Mouse (Mus musculus) midbrain, embryonic 12.5 days (tissue): Measurements from ENCODE around the gene Nop14. TPM values are rescaled to one million over a fixed set of nuclear protein-coding genes. Genes with fewer than 3 reads are reported as not detected.
"Not testable (repeated sequence)": the region's sequence is repeated elsewhere in the genome, so short reads cannot be mapped to it uniquely, and the experiment has no call there.

Source experiments
- ATAC-seq: fragments of 200-750 bp; cut with Nextera tagmentation; 2 replicates; pipeline ENCODE4 v1.8.0; 2017; ENCODE audit warnings: low read depth, moderate TSS enrichment, moderate library complexity; ENCODE audit not compliant: low FRiP score
- H3K27ac ChIP-seq: fragments of 300-500 bp; sonication (generic); replicated peaks from 2 replicates; pipeline ENCODE4 v1.5.1; 2016; ENCODE audit warnings: mild to moderate bottlenecking
- H3K27me3 ChIP-seq: fragments of 300-500 bp; sonication (generic); 2 replicates; pipeline ENCODE4 v1.6.1; 2016; ENCODE audit warnings: mild to moderate bottlenecking
- H3K36me3 ChIP-seq: fragments of 300-500 bp; sonication (generic); 2 replicates; pipeline ENCODE4 v1.6.1; 2016
- H3K4me1 ChIP-seq: fragments of 300-500 bp; sonication (generic); 2 replicates; pipeline ENCODE4 v1.6.1; 2016
- H3K4me2 ChIP-seq: fragments of 300-500 bp; sonication (generic); replicated peaks from 2 replicates; pipeline ENCODE4 v1.6.1; 2016; ENCODE audit warnings: mild to moderate bottlenecking, moderate library complexity
- H3K4me3 ChIP-seq: fragments of 300-500 bp; sonication (generic); 2 replicates; pipeline ENCODE4 v1.5.1; 2016; ENCODE audit warnings: mild to moderate bottlenecking
- H3K9ac ChIP-seq: fragments of 300-500 bp; sonication (generic); replicated peaks from 2 replicates; pipeline ENCODE4 v1.6.1; 2016; ENCODE audit warnings: mild to moderate bottlenecking, moderate library complexity
- H3K9me3 ChIP-seq: fragments of 300-500 bp; sonication (generic); 2 replicates; pipeline ENCODE4 v1.6.1; 2016; ENCODE audit warnings: mild to moderate bottlenecking
- WGBS: fragments of 180-500 bp; shearing (Covaris S2); methylation state at CpG from one replicate; pipeline ENCODE4 v1.1.7; 2016; 5-methylcytosine and 5-hydroxymethylcytosine counted together
- polyA plus RNA-seq: library from polyadenylated mRNA; unstranded; fragments of >200 nt; fragmentation: Nextera tagmentation; extraction: Ambion mirVana; gene quantifications from 2 replicates; pipeline ENCODE4 v1.2.1, GENCODE M21; 2016

Nop14 gene
- polyA plus RNA-seq, 1 experiment from 2014 or later = 24.7 TPM

DNA sequence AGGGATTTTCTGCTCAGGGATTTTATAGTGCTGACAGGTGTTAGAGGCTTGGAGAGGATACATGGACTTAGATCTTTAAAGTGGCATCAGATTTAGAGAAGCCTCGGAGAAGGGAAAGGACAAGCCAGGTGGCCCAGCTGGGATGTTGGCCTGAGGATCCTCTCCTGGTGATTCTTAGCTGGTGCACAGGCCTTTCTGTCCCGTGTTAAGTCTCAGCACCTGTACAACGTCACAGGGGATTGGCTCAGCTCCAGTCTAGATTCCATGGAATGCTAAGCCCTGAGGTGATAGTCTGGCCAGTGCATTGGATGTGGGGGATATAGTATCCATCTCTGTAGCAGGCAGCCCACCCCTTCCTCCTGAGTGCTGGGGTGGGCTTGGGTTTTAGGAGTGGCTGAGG, 51.7 kb downstream of the Nop14 start:
- Histone ChIP-seq H3K36me3 (peaks cover 60% of the 10 kb centered on the region), H3K27me3 (no peaks in the 10 kb centered on the region), H3K4me1 (no peaks in the 10 kb centered on the region), H3K4me3 (no peak overlapping the region), H3K27ac (no peak overlapping the region), H3K9ac (no peak overlapping the region), H3K4me2 (no peak overlapping the region), H3K9me3 (no peaks in the 10 kb centered on the region)
- 78% methylated on average over 3 of the region's 3 CpGs for WGBS
- ATAC-seq = no peak

- no peak overlapping the region for H3K4me2 ChIP-seq
- H3K4me3 ChIP-seq = no peak overlapping the region
- no peak for ATAC-seq
- no peak overlapping the region for H3K9ac ChIP-seq
- 91% methylated on average over 8 of the region's 8 CpGs for WGBS
- no peaks in the 10 kb centered on the region for H3K4me1 ChIP-seq
- no peaks in the 10 kb centered on the region for H3K9me3 ChIP-seq
- H3K27ac ChIP-seq = no peak overlapping the region
- H3K27me3 ChIP-seq = no peaks in the 10 kb centered on the region
- H3K36me3 ChIP-seq = peaks cover 58% of the 10 kb centered on the region
These were observed 52.7 kb downstream of the Nop14 start for GRCm38 (mm10) chr5:34607100-34607880.

DNA sequence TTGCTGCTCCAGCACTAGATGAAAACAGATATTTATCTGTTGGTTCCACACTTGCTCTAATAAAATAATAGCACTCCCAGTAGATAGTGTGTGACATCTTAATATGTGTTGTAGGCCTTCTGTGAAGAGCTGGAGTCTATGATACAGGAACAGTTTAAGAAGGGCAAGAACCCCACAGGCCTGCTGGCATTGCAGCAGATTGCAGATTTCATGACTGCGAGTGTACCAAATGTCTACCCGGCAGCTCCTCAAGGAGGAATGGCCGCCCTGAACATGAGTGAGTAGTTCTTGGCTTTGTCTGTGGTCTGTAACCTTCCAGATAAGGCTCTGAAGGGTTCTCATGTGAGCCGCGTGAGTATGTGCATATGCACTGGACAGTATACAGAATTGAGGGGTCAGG, 55.4 kb downstream of the Nop14 start:
- no peak overlapping the region for H3K4me3 ChIP-seq
- H3K9me3 ChIP-seq = no peaks in the 10 kb centered on the region
- 94% methylated on average over 5 of the region's 5 CpGs for WGBS
- no peak for ATAC-seq
- H3K36me3 ChIP-seq = peaks cover 46% of the 10 kb centered on the region
- H3K4me2 ChIP-seq = no peak overlapping the region
- H3K4me1 ChIP-seq = no peaks in the 10 kb centered on the region
- H3K27me3 ChIP-seq = no peaks in the 10 kb centered on the region
- H3K27ac ChIP-seq = no peak overlapping the region
- no peak overlapping the region for H3K9ac ChIP-seq

GRCm38 (mm10) chr5:34593202-34593727, 66.7 kb downstream of the Nop14 start:
- peaks cover 13% of the 10 kb centered on the region for H3K36me3 ChIP-seq
- WGBS = 96% methylated on average over 9 of the region's 9 CpGs

GRCm38 (mm10) chr5:34592666-34593065, 67.3 kb downstream of the Nop14 start:
- Histone ChIP-seq H3K27me3 (no peaks in the 10 kb centered on the region), H3K27ac (no peak overlapping the region), H3K9ac (no peak overlapping the region), H3K4me2 (no peak overlapping the region), H3K9me3 (no peaks in the 10 kb centered on the region), H3K36me3 (0 out of 2 replicates have a peak, but pooled peaks cover 7% of the 10 kb centered on the region), H3K4me3 (no peak overlapping the region), H3K4me1 (peaks cover 20% of the 10 kb centered on the region)
- ATAC-seq = no peak
- WGBS = 90% methylated on average over 6 of the region's 6 CpGs

More at GRCm38 (mm10) chr5:34593202-34593727, 66.7 kb downstream of the Nop14 start:
- no peaks in the 10 kb centered on the region for H3K9me3 ChIP-seq
- H3K4me1 ChIP-seq = peaks cover 20% of the 10 kb centered on the region
- H3K27ac ChIP-seq = no peak overlapping the region
- ATAC-seq = no peak
- no peak overlapping the region for H3K4me3 ChIP-seq
- no peak overlapping the region for H3K4me2 ChIP-seq
- no peak overlapping the region for H3K9ac ChIP-seq
- H3K27me3 ChIP-seq = no peaks in the 10 kb centered on the region

DNA sequence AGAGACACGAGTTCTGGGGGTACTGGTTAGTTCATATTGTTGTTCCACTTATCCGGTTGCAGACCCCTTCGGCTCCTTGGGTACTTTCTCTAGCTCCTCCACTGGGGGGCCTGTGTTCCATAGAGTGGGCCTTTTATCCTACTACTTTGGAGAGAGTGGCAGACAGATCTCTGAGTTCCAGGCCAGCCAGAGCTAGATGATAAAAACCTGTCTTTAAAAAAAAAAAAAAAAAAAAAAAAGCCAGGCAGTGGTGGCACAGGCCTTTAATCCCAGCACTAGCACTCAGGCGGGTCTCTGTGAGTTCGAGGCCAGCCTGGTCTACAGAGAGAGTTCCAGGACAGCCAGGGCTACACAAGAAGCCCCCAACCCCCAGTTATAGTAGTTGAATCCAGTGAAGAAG, 67.7 kb downstream of the Nop14 start:
- ATAC-seq, H3K9me3 ChIP-seq, H3K27ac ChIP-seq, H3K4me2 ChIP-seq, H3K4me3 ChIP-seq, H3K9ac ChIP-seq, H3K27me3 ChIP-seq, H3K36me3 ChIP-seq: not testable (repeated sequence)
- H3K4me1 ChIP-seq = peaks cover 24% of the 10 kb centered on the region
- WGBS = 64% methylated on average over 5 of the region's 5 CpGs

GRCm38 (mm10) chr5:34591388-34592004, 68.5 kb downstream of the Nop14 start:
- no peak overlapping the region for H3K4me2 ChIP-seq
- H3K27me3 ChIP-seq = no peaks in the 10 kb centered on the region
- no peak overlapping the region; the same call in 1 of the 2 replicates for H3K27ac ChIP-seq
- 18% methylated on average over 5 of the region's 5 CpGs for WGBS
- H3K4me1 ChIP-seq = peaks cover 28% of the 10 kb centered on the region
- H3K36me3 ChIP-seq = 0 out of 2 replicates have a peak, but pooled peaks cover 6% of the 10 kb centered on the region
- H3K9me3 ChIP-seq = no peaks in the 10 kb centered on the region
- no peak overlapping the region for H3K9ac ChIP-seq
- ATAC-seq = no peak
- no peak overlapping the region for H3K4me3 ChIP-seq

DNA sequence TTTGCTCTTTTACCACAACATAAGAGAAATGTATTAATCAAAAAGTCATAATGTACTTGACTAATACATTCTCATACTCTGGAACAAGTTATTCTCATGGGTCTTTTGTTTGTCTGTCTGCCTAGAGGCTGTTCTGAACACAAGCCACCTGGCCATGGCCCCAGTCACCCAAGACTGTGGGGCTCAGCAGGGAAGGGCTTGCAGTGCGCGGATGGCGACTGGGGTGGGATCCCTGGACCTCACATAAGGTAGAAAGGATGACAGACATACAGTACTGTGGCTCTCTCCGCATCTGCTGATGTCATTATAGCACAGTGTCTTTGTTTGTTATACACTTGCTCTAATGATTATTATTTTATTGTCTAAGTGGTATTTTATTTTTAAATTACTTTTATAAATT, 69.2 kb downstream of the Nop14 start:
- Histone ChIP-seq H3K27me3 (no peaks in the 10 kb centered on the region), H3K9me3 (no peaks in the 10 kb centered on the region), H3K4me2 (no peak overlapping the region), H3K4me1 (peaks cover 31% of the 10 kb centered on the region), H3K4me3 (no peak overlapping the region), H3K36me3 (0 out of 2 replicates have a peak, but pooled peaks cover 6% of the 10 kb centered on the region), H3K27ac (no peak overlapping the region), H3K9ac (no peak overlapping the region)
- no peak for ATAC-seq
- WGBS = 20% methylated on average over 4 of the region's 4 CpGs

DNA sequence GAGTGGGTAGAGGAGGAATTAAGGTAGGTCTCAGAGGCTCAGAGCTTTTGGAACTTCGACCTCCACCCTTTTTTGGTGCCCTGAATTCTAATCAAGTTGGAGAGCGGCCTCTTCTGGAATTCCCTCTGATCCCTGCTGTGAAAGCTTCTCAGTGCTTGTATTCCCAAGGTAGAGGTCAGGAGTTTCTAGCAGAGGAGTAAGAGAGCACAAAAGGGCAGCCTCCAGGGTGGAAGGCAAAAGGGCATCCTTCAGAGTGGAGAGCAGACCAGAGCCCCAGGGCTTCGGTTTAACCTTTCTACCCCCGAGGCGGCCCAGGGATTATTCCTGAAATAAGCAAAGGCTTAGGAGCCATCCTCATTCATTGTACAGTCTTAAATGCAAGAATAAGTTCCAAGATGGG, 69.9 kb downstream of the Nop14 start:
- Histone ChIP-seq H3K9me3 (no peaks in the 10 kb centered on the region), H3K4me3 (no peak overlapping the region), H3K9ac (no peak overlapping the region), H3K27ac (0 out of 2 replicates have a peak overlapping the region, but pooled peaks have one; percentile 54), H3K4me2 (no peak overlapping the region), H3K27me3 (no peaks in the 10 kb centered on the region), H3K36me3 (0 out of 2 replicates have a peak, but pooled peaks cover 6% of the 10 kb centered on the region), H3K4me1 (peaks cover 31% of the 10 kb centered on the region)
- 10% methylated on average over 5 of the region's 5 CpGs for WGBS
- no peak for ATAC-seq

Other genes with a start within 250 kb of the Nop14 start
- 6.8 and 11.2 TPM in 2 replicates for gene Tnip2, start 146.2 kb downstream of the Nop14 start, polyA plus RNA-seq
- 13.5 and 15.8 TPM in 2 replicates for gene Sh3bp2, start 134.3 kb downstream of the Nop14 start, polyA plus RNA-seq
- gene Add1, start 86.5 kb downstream of the Nop14 start, polyA plus RNA-seq = 206 and 208 TPM in 2 replicates
- gene Mfsd10, start 22.9 kb downstream of the Nop14 start, polyA plus RNA-seq = 73.7 and 89.0 TPM in 2 replicates
- gene Grk4, start 231 bp upstream of the Nop14 start, polyA plus RNA-seq = 2.5 and 3.5 TPM in 2 replicates
- 21.2 and 22.2 TPM in 2 replicates for gene Htt, start 101.6 kb upstream of the Nop14 start, polyA plus RNA-seq
- gene Msantd1, start 247.9 kb upstream of the Nop14 start, polyA plus RNA-seq = 1.7 and 2.7 TPM in 2 replicates